Mouse (Mus musculus) thymus, postnatal 10 days (tissue): ENCODE measurements around the gene Maml3.
A peak's percentile ranks its signal among the peaks of the same experiment; 100 is the strongest.

Experiments used
- DNase-seq, 2 experiments: peaks; one replicate each; pipeline ENCODE4 v3.0.0; 2021; ENCODE audit warnings: low spot score in 2 of 2

Maml3 gene

DNA sequence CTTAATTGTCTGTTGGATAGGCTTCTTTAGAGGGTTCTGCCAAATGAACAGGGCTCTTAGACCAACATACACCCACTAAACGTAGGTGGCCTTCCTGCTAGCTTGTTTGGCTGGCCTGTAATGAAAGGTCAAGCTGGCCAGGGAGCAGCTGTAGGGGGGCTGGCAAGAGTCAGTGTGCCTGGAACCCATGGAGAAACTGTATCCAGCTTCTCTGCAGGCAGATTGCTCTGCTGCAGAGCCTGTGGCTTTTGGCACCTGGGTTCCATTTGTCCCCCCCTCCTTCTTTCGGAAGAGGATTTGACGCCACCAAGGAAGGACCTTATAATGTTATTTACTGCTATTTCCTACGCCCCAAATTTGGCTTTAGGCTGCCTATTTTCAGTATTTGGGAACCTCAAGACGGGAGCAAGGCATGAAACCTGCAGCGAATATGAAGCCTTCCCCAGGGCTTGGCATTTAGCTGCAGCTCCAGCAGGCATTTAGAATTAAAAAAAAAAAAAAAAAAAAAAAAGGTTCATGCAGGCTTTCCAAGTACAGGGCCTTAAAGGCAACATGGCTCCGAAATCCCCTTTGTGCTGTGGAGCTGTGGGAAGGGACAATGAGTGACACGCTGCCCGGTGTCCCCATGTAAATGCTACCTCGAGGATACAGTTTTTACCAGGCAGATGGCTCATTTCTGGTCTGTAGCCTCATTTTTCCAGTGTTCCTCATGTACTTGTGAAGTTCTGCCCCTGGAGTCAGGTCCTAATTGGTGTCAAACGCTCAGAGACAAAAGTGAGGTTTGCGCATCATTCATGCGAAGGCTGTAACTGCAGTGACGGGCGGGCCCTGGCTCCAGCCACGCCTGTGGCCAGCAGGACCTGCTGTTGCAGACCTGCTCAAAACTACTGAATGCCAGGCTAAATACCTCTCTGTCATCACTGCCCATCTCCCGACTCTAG is 356.2 kb downstream of the Maml3 start:
- DNase-seq = no peak

DNA sequence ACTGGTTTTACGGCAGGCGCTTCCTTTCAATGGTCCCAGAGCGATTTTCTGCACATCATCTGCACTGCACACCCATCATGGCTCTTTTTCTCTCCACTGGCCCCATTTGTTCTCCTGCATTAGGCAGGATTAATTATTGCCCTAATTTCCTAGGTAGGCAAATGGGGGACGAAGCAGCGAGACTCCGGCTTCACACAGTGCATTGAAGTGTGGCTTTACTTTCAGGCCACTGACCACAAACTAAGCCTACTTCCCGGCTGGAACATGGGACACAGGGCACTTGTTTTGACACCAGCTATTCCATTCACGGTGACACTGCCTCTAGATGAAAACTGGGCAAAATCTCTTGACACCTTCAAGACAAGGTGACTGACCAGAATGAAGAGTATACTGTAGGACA is 358.1 kb downstream of the Maml3 start:
- DNase-seq = no peak

DNA sequence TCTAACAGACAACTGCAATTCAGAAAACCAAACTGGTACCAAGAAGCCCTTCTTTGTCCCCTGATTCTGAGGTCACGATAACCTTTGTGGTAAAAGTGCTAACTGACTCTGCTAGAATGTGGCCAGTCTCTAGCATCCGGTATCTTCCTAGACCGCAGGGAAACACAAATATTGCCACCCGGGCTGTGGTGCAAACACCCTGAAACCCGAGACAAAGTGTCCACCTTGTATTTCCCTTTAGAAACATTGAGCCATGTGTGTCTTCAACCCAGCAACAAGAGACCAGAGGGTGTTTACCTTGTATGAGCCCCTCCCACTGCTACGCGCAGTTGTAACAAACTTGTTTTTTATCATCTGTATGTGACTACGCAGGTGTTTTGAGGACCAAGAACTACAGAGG is 359.7 kb downstream of the Maml3 start:
- DNase-seq = no peak

DNA sequence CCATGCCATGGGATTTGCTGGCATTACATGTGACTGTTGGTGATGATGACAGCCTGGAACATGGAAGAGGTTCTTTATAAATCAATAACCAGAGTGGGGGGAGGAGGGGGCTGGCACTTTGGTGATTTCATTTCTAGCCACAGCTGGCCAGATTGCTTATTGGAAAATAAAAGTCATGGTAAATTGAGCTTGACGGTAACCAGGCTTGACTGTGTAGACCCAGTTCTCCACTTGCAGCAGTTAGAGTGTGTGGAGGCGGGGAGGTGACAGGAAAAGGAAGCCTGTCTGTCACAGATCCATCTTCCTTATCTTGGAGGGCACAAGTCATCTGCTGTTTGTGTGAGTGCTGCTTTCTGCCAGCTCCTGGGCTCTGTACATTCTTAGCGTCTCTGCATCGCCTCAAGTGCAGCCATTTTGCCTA is 360.5 kb downstream of the Maml3 start:
- DNase-seq = peak; percentile 23 to 29

DNA sequence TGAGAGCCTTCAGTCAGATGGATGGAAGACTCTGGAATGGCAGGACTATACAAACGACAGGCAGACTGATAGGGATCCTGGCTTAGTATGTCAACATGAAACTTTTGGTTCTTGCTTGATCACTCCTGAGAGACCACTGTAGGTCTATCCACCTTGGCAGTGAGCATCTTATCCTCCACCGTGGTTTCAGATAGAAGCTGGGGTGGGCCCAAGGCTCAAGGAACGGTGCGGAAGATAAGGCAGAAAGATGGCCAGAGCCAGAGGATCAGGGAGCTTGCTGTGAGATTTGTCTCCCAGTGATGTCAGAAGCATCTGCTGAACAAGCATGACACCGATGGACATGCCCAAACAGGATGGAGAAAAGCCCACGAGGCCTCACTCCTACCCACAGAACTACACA is 362.5 kb downstream of the Maml3 start:
- DNase-seq = no peak

DNA sequence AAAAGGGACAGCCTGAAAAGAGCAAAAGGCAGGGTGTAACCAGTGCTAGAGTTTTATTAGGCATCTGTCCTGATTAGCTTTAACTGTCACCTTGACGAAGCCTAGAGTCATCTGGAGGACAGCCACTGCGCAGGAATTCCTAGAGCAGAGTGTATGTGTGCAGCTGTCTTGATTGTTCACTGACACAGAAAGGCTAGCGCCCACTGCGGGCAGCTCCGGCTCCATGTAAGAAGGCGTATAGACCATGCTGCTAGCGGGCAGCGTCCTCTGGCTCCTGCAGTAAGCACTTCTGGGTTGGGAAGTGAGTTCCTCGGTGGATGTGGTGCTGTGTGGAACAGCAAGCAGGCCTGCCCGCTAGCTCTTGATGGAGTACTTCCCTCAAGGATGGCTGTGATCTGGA is 363.1 kb downstream of the Maml3 start:
- DNase-seq = no peak

DNA sequence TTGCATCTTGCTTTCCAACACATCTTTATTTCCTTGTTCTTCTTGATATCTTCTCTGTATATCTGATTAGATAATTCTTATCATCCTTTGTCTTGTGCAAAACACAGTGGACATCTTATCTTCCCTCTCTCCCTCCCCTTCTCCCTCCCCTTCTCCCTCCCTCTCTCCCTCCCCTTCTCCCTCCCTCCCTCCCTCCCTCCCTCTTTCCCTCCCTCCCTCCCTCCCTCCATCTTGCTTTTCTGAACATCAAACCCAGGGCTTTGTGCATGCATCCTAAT is 365.1 kb downstream of the Maml3 start:
- no peak for DNase-seq

DNA sequence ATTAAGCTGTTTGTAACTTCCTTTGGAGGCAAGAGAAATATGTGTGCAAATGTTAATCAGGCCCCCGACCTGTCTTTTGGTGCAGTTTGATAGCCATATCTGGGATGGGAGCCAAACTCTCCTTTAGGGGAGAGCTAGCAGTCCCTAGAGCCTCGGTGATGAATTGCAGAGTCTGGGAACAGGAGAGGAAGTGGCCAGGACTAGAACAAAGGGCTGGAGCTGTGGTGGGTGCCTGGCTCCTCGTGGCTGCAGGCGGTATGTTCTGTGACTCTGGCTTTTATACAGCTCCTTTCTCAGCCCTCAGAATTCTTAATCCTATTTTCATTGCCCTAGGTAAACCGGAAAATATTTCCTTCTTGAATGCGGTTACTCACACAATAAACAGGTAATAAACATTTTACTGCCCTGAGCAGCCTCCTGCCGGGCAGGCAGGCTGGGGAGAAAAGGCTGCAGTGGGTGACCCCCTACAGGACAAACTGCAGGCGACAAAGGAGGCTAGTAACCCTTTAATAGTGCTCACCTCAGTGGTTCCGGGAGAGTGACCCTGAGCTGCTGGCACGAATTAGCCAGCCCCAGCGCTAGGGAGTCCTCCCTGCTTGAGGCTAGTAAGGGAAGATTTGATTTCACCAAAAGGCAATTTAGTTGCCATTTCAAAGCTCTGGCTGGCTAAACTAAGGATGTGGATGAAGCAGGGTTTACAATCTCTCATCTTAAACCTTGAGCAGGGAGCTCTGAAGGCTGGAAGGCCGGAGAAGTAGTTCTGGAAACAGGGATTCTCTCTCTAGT is 365.6 kb downstream of the Maml3 start:
- DNase-seq = no peak

DNA sequence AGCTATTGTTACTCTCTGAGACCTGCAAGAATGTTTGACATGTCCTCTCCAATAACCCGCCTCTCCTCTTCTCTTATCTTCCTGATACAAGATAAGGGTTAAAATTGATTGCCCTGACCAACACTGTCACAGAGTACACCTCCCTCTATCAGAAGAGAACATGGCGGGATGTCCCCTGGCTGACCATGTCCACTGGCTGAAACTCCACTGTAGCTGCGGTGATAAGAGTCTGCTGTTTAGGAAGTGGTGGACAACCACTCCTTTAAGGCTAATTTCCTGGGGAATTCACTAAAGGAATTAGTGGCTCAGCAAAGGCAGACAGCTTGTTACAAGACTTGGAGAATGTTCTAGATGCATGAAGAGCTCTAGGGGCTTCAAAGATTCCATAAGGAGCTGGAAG is 371.2 kb downstream of the Maml3 start:
- no peak for DNase-seq

DNA sequence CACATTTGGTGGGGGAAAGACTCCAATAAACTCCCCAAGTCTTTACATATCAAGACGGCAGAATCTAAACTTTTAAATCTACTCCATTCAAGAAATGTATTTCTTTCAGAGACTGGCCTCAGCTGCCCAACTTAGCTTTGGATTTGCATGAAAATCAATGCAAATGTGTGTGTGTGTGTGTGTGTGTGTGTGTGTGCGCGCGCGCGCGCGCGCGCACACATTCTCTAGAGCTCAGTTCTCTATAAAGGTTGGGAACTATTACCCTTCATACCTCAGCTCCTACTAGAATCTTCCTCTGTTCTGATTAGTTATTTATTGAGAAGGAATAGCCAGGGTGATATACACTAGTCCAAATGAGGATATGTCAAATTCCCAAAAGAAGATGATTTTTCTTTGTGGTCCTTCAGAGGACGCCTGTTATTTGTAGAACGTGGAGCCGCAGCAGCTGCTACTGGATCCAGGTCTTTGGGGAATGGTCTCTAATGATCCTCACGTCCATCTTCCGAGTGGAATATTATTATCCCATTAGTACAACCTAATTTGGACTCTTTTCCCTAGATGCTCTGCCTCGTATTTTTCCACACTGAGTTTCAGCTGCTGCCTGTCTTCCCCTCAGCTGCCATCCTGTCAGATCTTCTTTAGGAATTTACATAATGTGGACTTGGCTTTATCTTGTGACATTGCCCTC is 372.8 kb downstream of the Maml3 start:
- DNase-seq = no peak

DNA sequence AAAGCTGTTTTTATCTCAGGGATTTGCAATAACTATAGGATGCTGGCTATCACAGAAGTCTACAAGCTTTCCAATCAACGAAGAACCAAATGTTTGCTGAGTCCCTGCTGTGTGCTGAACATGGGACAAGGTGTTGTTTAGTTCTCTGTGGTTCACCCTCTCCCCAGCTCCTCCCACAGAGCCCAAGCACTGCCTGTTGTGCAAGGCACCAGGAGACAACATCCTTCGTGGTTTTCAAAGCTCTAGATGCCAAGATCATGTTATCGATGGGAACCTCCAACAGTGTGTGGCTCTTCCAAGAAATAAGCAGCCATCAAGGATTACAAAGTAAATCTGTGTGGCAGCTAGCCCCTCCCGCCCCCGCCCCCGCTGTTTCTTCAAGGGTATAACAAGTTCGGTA is 374.2 kb downstream of the Maml3 start:
- no peak for DNase-seq

DNA sequence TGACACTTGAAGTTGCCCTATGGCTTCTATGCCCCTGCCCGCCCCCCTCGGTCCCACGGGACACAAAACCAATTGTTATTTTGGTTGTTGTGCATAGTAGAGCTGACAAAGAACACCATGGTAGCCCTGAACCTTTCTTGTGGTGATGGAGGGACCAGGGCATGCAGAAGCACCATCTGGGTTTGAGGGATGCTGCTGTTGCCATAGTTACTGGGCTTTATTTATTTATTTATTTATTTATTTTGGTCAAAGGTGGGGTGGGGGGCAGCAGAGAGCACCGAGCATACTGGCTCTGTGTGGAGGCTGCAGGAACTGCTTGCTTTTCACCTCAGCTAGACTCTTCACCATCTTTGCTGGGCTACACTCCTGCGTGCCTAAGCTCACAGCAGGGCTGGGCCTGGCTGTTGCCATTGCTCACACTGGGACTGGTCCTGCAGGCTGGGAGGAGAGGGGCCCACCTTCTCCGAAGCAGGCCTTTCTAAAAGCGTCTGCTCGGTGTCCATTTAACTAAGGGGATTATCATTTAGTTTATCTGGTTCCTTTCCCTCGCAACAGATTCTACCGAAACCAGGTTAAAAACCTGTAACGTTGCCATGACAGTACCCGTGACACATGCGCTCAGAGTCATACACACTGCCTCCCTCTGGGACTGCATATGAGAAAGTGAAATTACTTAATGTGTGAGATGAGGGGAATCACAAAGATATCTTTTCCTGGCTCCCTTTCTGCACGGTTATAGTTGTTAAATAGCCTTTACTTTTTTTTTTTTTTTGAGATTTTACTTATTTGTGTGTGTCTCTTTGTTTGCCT is 375.6 kb downstream of the Maml3 start:
- DNase-seq = no peak

DNA sequence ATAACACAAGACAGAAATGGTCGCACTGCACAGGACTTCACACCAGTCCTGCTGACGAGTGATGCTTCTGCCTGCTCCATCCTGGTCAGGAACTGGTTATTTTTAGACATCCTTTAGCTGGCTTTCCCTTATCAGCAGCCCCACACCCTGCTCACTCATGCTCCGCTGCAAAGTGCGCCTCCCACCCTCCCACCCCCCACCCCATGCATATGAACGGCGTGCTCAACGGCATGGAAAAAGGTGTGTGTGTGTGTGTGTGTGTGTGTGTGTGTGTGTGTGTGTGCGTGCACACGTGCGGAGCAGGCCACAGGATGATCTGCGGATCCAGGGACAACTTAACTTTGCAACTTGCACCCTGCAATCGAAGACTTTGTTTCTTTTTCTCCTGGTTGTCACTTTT is 376.4 kb downstream of the Maml3 start:
- no peak for DNase-seq

DNA sequence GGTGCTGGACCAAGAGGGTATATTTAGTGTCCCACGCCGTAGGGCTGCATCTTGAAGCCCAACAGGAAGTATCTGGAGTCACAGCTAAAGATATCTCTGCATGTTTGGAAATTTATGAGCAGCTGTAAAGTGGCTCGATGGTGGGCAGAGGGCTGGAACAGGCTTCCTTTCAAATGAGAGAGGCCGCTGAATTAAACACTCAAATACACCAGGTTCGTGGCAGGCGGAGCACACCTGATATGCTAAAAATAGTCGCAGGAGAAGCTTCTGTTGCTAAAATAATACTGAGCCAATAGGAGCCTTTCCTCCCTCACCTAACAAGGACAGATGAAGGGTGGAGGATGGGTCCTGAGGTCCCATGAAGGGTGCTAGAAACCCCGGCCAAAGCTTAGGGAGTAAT is 376.9 kb downstream of the Maml3 start:
- no peak for DNase-seq

DNA sequence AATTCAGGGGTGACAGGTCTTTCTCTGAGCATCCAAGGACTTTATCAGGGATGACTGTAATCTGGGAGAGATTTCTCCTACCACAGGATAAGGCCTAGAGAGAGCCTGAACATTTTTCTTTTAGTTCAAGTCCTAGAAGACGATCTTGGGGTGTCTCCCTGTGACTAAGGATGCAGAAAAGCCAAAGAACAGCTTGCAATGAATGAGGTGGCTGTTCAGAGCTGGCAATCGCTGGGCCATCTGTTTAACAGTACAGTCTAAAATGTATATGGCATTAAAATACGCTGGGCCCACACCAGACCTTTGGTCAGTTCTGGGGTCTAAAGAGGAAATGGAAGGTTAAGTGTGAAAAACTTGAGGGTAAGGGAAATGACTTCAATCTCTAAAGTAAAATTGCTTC is 377.4 kb downstream of the Maml3 start:
- no peak for DNase-seq

DNA sequence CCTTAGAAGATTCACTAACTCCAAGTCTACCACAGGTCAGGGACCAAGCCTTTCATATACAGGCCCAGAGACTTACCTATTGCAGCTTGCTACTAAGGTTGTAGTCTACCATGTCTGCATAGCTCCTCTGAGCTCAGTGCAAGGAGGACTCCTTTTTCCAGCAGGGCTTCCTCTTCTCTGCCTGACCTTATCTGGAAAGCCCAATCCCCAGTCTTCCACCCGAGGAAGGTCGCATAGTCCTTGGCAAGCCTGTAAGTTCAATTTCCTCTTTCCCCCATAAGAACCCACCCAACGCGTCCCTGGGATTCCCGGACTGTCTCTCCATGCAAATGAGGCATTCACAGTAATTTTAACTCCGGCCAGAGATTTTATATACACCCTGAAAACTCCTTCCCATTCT is 378.6 kb downstream of the Maml3 start:
- DNase-seq = no peak

DNA sequence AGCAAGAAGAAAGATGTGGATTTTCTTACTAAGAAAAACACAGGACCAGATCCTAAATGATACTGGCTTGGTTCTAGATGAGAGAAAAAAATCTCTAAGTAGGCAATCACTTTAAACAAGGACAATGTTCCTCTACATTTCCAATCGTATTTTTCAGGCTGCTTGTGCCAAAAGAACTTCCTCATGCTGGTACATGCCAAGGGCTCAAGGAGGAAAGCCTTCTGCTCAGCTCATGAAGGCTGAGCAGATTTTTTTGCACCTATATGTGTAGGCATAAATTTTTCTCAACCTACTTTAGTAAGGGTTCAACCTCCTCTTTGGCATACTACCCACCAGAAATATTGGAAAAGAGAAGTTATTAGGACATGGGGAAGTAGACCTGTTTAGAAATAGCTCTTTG is 384.9 kb downstream of the Maml3 start:
- no peak for DNase-seq

DNA sequence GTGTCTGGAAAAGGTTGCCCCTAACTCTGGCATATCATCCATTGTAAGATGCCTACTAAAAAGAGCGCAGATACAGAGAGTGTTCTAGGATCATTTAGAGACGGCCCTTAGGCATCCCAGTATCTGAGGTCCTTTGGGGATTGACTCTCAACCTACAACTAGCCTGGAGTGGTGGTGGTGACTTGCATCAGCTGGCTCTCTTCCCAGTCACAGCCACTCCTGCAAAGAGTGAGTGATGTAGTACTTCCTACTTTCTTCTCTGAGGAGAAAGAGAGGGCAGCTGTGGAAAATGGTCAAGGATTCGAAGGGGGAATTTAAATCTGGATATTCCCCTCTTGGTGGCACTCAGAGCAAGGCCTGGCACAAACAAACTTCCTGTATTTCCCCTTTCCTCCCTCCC is 385.5 kb downstream of the Maml3 start:
- DNase-seq = no peak

DNA sequence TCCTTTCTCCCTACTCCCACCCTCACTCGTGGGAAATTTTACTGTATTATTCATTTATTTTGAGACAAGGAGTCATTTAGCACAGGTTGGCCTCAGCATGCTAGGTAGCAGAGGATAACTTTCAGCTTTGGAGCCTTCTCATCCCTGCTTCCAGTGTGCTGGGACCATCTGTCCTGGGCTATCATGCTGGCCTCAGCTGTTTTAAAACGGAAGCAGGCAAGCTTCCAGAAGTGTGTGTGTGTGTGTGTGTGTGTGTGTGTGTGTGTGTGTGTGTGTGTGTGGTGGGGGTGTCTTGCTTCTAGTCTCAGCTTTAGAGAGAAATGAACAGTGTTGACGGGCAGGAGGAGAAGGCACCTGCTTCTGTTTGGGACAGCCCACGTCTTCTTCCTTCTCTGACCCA is 387.0 kb downstream of the Maml3 start:
- no peak for DNase-seq

DNA sequence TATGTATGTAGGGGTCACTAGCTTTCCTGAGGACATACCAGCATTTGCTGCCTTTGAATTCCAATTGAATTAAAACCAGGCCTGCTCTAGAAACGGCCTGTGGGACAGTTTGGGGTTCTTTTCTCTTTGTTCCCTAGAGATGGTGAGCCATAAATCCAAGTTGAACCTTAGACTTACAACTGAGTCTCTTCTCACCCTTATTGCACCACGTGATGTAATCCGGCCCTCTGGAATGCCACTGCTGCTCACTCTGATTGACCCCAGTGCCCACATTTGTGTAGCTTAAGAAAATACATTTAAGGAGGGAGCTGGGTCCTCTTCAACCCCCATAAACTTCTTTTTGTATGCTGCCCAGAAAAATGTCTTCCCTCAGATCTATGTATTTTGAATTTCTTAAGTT is 387.4 kb downstream of the Maml3 start:
- no peak for DNase-seq

DNA sequence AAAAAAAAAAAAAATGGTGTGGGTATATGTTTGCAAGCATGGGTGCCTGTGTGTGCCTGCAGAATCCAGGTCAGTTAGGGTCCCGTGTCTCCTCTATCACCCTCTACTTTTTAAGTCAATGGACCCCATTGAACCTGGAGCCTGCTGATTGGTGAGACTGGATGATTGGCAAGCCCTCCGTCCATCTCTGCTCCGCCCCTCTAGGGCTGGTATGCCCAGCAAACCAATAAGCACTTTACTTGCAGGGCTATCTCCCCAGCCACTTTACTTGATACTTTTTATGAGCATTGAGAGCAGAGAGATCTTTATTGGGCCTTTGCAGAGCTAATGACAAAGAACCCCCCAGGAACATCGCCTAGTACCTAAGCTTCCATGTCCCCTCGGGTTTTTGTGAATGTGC is 390.4 kb downstream of the Maml3 start:
- no peak for DNase-seq

DNA sequence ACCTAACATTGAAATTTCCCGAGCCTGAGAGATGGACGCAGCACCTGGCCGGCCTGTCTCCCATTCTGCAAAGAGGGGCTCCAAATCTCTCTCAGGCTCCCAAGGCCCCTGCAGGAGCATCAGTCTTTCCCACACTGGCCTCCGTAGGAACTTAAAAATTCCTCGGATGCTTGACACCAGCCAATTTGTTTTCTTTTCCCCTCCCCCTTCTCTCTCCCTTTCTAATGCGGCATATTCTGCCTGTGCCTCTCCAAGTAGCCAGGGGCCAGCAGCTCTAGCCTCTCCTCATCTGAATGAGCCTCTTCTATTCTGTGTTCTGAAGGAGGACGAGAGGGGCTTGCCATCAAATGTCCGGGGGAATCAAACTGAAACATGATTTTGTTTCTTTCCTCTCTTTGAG is 391.6 kb downstream of the Maml3 start:
- DNase-seq = no peak
